Mouse (Mus musculus): Measurements from ENCODE around the gene Cenps. TPM values are rescaled to one million over a fixed set of nuclear protein-coding genes. Genes with fewer than 3 reads are reported as not detected.

The Cenps gene
- 49.7 and 51.1 TPM in 2 replicates for polyA plus RNA-seq (2016; fragmentation: Nextera tagmentation; extraction: Ambion mirVana)

- Histone ChIP-seq H3K9ac (peak within 1 kb of the TSS; percentile 75), H3K27ac (peak within 1 kb of the TSS; percentile 92), H3K4me1 (peaks cover 9% of the 10 kb centered on the region), H3K4me2 (peak within 1 kb of the TSS; percentile 71), H3K27me3 (no peaks in the 10 kb centered on the region), H3K36me3 (replicated peaks) (no peaks in the 10 kb centered on the region; the same call in 1 of the 2 replicates), H3K9me3 (no peaks in the 10 kb centered on the region), H3K4me3 (replicated peaks) (peak within 1 kb of the TSS; percentile 66)
- peak; percentile 92 for ATAC-seq (ENCODE audit: low FRiP score)
- WGBS = under 1% methylated on average over 68 of the region's 68 CpGs
Observed at GRCm38 (mm10) chr4:149136982-149137770, at the start of gene Cenps. TSS of gene Cenps (minus strand) at chr4:149137629.

- Histone ChIP-seq H3K4me2 (no peak overlapping the region), H3K27me3 (no peaks in the 10 kb centered on the region), H3K9ac (no peak overlapping the region), H3K27ac (no peak overlapping the region), H3K9me3 (no peaks in the 10 kb centered on the region), H3K4me3 (replicated peaks) (no peak overlapping the region), H3K36me3 (replicated peaks) (peaks cover 95% of the 10 kb centered on the region), H3K4me1 (no peaks in the 10 kb centered on the region)
- 51% methylated on average over 4 of the region's 4 CpGs for WGBS
- ATAC-seq (ENCODE audit: low FRiP score) = no peak
Observed at GRCm38 (mm10) chr4:149182755-149183154, 45.3 kb upstream of the Cenps start.

- Histone ChIP-seq H3K4me3 (replicated peaks) (no peak overlapping the region), H3K4me1 (no peaks in the 10 kb centered on the region), H3K27me3 (no peaks in the 10 kb centered on the region), H3K4me2 (no peak overlapping the region), H3K9me3 (no peaks in the 10 kb centered on the region), H3K36me3 (replicated peaks) (peaks cover 90% of the 10 kb centered on the region), H3K27ac (no peak overlapping the region), H3K9ac (no peak overlapping the region)
- WGBS = 91% methylated on average over 7 of the region's 7 CpGs
- no peak for ATAC-seq (ENCODE audit: low FRiP score)
Observed at GRCm38 (mm10) chr4:149182192-149182591, 44.8 kb upstream of the Cenps start.

GRCm38 (mm10) chr4:149179573-149179972 lies 42.1 kb upstream of the Cenps start:
- peaks cover 83% of the 10 kb centered on the region for H3K36me3 ChIP-seq (replicated peaks)
- no peaks in the 10 kb centered on the region for H3K4me1 ChIP-seq
- no peaks in the 10 kb centered on the region for H3K9me3 ChIP-seq

GRCm38 (mm10) chr4:149179160-149179559 lies 41.7 kb upstream of the Cenps start:
- H3K4me3 ChIP-seq (replicated peaks) = no peak overlapping the region
- H3K9ac ChIP-seq = no peak overlapping the region
- no peaks in the 10 kb centered on the region for H3K27me3 ChIP-seq
- peaks cover 79% of the 10 kb centered on the region for H3K36me3 ChIP-seq (replicated peaks)
- H3K4me2 ChIP-seq = no peak overlapping the region
- H3K27ac ChIP-seq = no peak overlapping the region
- H3K9me3 ChIP-seq = no peaks in the 10 kb centered on the region
- no peaks in the 10 kb centered on the region for H3K4me1 ChIP-seq
- ATAC-seq (ENCODE audit: low FRiP score) = no peak
- WGBS = 90% methylated on average over 7 of the region's 7 CpGs

More at GRCm38 (mm10) chr4:149179573-149179972, 42.1 kb upstream of the Cenps start:
- no peaks in the 10 kb centered on the region for H3K27me3 ChIP-seq
- H3K4me3 ChIP-seq (replicated peaks) = no peak overlapping the region
- no peak overlapping the region for H3K4me2 ChIP-seq
- no peak overlapping the region for H3K9ac ChIP-seq
- WGBS = 57% methylated on average over 4 of the region's 4 CpGs
- ATAC-seq (ENCODE audit: low FRiP score) = no peak
- no peak overlapping the region for H3K27ac ChIP-seq

- H3K9me3 ChIP-seq = no peaks in the 10 kb centered on the region
- ATAC-seq (ENCODE audit: low FRiP score) = no peak
- H3K27ac ChIP-seq = no peak overlapping the region
- no peak overlapping the region for H3K9ac ChIP-seq
- H3K36me3 ChIP-seq (replicated peaks) = peaks cover 71% of the 10 kb centered on the region
- no peaks in the 10 kb centered on the region for H3K27me3 ChIP-seq
- H3K4me3 ChIP-seq (replicated peaks) = no peak overlapping the region
- H3K4me2 ChIP-seq = no peak overlapping the region
- 0 out of 2 replicates have a peak, but pooled peaks cover 5% of the 10 kb centered on the region for H3K4me1 ChIP-seq
- WGBS = 85% methylated on average over 7 of the region's 7 CpGs
Observed at GRCm38 (mm10) chr4:149178328-149178727, 40.9 kb upstream of the Cenps start.

GRCm38 (mm10) chr4:149177046-149177445 lies 39.6 kb upstream of the Cenps start:
- Histone ChIP-seq H3K4me3 (replicated peaks) (no peak overlapping the region), H3K9me3 (no peaks in the 10 kb centered on the region), H3K27ac (no peak overlapping the region), H3K36me3 (replicated peaks) (peaks cover 58% of the 10 kb centered on the region), H3K9ac (no peak overlapping the region), H3K4me2 (no peak overlapping the region), H3K27me3 (no peaks in the 10 kb centered on the region), H3K4me1 (0 out of 2 replicates have a peak, but pooled peaks cover 6% of the 10 kb centered on the region)
- 40% methylated on average over 5 of the region's 5 CpGs for WGBS
- no peak for ATAC-seq (ENCODE audit: low FRiP score)

GRCm38 (mm10) chr4:149176645-149177044 lies 39.2 kb upstream of the Cenps start:
- Histone ChIP-seq H3K27me3 (no peaks in the 10 kb centered on the region), H3K9ac (no peak overlapping the region), H3K9me3 (no peaks in the 10 kb centered on the region), H3K4me3 (replicated peaks) (no peak overlapping the region), H3K27ac (no peak overlapping the region), H3K4me1 (0 out of 2 replicates have a peak, but pooled peaks cover 6% of the 10 kb centered on the region), H3K4me2 (no peak overlapping the region), H3K36me3 (replicated peaks) (peaks cover 54% of the 10 kb centered on the region)
- 87% methylated on average over 6 of the region's 6 CpGs for WGBS
- no peak for ATAC-seq (ENCODE audit: low FRiP score)

- Histone ChIP-seq H3K27me3 (no peaks in the 10 kb centered on the region), H3K9ac (no peak overlapping the region), H3K9me3 (no peaks in the 10 kb centered on the region), H3K4me2 (no peak overlapping the region), H3K4me1 (0 out of 2 replicates have a peak, but pooled peaks cover 6% of the 10 kb centered on the region), H3K4me3 (replicated peaks) (no peak overlapping the region), H3K27ac (0 out of 2 replicates have a peak overlapping the region, but pooled peaks have one; percentile 5), H3K36me3 (replicated peaks) (peaks cover 24% of the 10 kb centered on the region)
- WGBS = 93% methylated on average over 6 of the region's 6 CpGs
- no peak for ATAC-seq (ENCODE audit: low FRiP score)
Observed at GRCm38 (mm10) chr4:149173661-149174060, 36.2 kb upstream of the Cenps start.

GRCm38 (mm10) chr4:149172666-149173065 lies 35.2 kb upstream of the Cenps start:
- Histone ChIP-seq H3K4me3 (replicated peaks) (no peak overlapping the region), H3K9me3 (no peaks in the 10 kb centered on the region), H3K4me2 (no peak overlapping the region), H3K27ac (no peak overlapping the region; the same call in 1 of the 2 replicates), H3K4me1 (0 out of 2 replicates have a peak, but pooled peaks cover 6% of the 10 kb centered on the region), H3K36me3 (replicated peaks) (peaks cover 17% of the 10 kb centered on the region), H3K9ac (no peak overlapping the region), H3K27me3 (no peaks in the 10 kb centered on the region)
- WGBS = 76% methylated on average over 2 of the region's 2 CpGs
- ATAC-seq (ENCODE audit: low FRiP score) = no peak

- H3K4me2 ChIP-seq = no peak overlapping the region
- ATAC-seq (ENCODE audit: low FRiP score) = no peak
- H3K27me3 ChIP-seq = no peaks in the 10 kb centered on the region
- no peak overlapping the region for H3K9ac ChIP-seq
- no peak overlapping the region for H3K4me3 ChIP-seq (replicated peaks)
- no peak overlapping the region for H3K27ac ChIP-seq
- peaks cover 17% of the 10 kb centered on the region for H3K36me3 ChIP-seq (replicated peaks)
- H3K9me3 ChIP-seq = no peaks in the 10 kb centered on the region
- peaks cover 6% of the 10 kb centered on the region; the same call in 1 of the 2 replicates for H3K4me1 ChIP-seq
- WGBS = 95% methylated on average over 5 of the region's 5 CpGs
Observed at GRCm38 (mm10) chr4:149172083-149172482, 34.7 kb upstream of the Cenps start.

- Histone ChIP-seq H3K4me2 (no peak overlapping the region), H3K4me1 (peaks cover 6% of the 10 kb centered on the region; the same call in 1 of the 2 replicates), H3K9me3 (no peaks in the 10 kb centered on the region), H3K27ac (no peak overlapping the region), H3K4me3 (replicated peaks) (no peak overlapping the region), H3K36me3 (replicated peaks) (peaks cover 14% of the 10 kb centered on the region), H3K9ac (no peak overlapping the region), H3K27me3 (no peaks in the 10 kb centered on the region)
- WGBS = 83% methylated on average over 5 of the region's 5 CpGs
- ATAC-seq (ENCODE audit: low FRiP score) = no peak
Observed at GRCm38 (mm10) chr4:149171581-149171981, 34.2 kb upstream of the Cenps start.

Data from forebrain, embryonic 12.5 days (tissue).